Mouse (Mus musculus) CD4-positive helper T cell, adult 2 months (primary cell): ENCODE data around the gene Apln.

Source experiments
- DNase-seq: peaks from one replicate; pipeline ENCODE4 v3.0.0-alpha.2; 2012; ENCODE audit warnings: low read depth, missing footprints, low spot score

Apln gene

GRCm38 (mm10) chrX:48016906-48017601 lies 17.6 kb downstream of the Apln start:
- DNase-seq, result no peak

DNA sequence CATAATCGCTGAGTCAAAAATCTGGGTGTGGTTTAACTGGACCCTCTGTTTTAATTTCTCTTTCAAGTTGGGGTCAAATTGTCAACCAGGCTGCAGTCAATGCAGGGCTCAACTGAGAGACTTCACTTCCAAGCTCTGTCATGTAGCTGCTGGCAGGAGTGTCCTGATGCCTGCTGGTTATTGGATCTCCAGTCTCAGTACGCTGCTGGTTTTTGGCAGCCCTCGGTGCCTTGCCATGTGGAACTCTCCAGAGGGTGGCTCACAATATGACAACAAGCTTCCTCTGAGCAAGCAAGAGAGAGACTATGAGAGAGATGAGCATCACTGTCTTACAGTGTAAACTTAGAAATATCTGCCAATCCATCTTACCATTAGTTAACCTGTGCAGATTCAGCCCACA lies 23.0 kb downstream of the Apln start:
- no peak for DNase-seq

DNA sequence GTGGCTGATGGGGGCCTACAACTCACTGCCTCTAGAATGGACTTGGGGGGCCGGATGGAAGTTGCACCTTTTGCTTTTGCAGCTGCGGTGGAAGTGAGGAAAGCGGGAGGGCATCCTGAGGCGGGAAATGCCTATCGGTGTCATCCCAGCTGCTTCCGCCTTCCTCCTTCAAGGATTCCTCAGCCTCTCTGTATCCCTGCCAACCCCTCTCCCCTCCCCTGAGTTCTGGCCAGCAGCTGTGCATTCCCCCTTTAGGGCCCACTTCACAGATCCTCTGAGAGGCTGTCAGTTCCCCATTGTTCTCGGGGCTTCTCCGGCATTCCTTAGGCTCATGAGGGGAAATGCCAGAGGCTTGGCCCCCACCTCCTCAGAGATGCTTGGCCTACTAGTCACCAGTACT lies 28.6 kb downstream of the Apln start:
- DNase-seq, result no peak

DNA sequence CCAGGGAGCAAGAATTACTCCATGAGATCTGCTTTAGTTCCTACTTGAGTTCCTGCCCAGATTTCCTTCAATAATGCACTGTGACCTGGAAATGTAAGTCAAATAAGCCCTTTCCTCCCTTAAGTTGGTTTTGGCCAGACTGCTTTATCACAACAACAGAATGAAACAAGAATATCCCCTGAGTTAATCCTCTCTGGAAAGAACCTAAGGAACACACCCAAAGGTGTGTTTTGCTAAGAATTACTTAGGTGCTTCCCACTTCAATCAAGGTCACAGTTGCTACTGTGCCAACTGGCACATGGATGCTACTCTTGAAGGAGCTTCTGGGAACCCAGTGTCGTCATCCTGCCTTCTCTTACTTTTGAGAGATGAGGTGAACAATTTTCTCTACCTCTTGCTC lies 29.9 kb downstream of the Apln start:
- no peak for DNase-seq

- DNase-seq, result no peak
These were observed 33.5 kb downstream of the Apln start for GRCm38 (mm10) chrX:48001151-48001550.

- peak; percentile 65 for DNase-seq
These were observed 36.2 kb downstream of the Apln start for GRCm38 (mm10) chrX:47998412-47998811.

GRCm38 (mm10) chrX:47992606-47993005 lies 42.0 kb downstream of the Apln start:
- DNase-seq, result peak; percentile 78

GRCm38 (mm10) chrX:47988024-47988423 lies 46.6 kb downstream of the Apln start:
- DNase-seq, result no peak

GRCm38 (mm10) chrX:47985000-47985619 lies 49.5 kb downstream of the Apln start:
- DNase-seq, result peak; percentile 69

GRCm38 (mm10) chrX:47977078-47977477 lies 57.6 kb downstream of the Apln start:
- no peak for DNase-seq

- no peak for DNase-seq
These were observed 58.1 kb downstream of the Apln start for GRCm38 (mm10) chrX:47976551-47976950.
